Mouse (Mus musculus) right cerebral cortex, postnatal 10 days (tissue): Measurements from ENCODE around the gene Sufu.
A peak's percentile ranks its signal among the peaks of the same experiment; 100 is the strongest.

ENCODE experiments used
- DNase-seq, 2 experiments: peaks; one replicate each; pipeline ENCODE4 v3.0.0; 2021; ENCODE audit warnings: low spot score in 2 of 2

Gene Sufu

GRCm38 (mm10) chr19:46499836-46500580 lies 103.3 kb downstream of the Sufu start:
- peak; percentile 99 to 100 for DNase-seq

GRCm38 (mm10) chr19:46500581-46501341 lies 104.1 kb downstream of the Sufu start:
- peak; percentile 78 to 80 for DNase-seq

GRCm38 (mm10) chr19:46501401-46502068 lies 104.8 kb downstream of the Sufu start, which contains the start of gene Trim8:
Trim8 (plus strand) TSS chr19:46501702.
- DNase-seq = peak; percentile 89

- DNase-seq = peak; percentile 85
These were observed 105.4 kb downstream of the Sufu start for GRCm38 (mm10) chr19:46502069-46502455.

GRCm38 (mm10) chr19:46502471-46503166 lies 105.9 kb downstream of the Sufu start:
- peak; percentile 89 to 90 for DNase-seq

GRCm38 (mm10) chr19:46503351-46504084 lies 106.8 kb downstream of the Sufu start:
- DNase-seq = no peak

GRCm38 (mm10) chr19:46504085-46504552 lies 107.4 kb downstream of the Sufu start:
- DNase-seq = no peak

- DNase-seq = no peak
These were observed 108.2 kb downstream of the Sufu start for GRCm38 (mm10) chr19:46504822-46505417.

GRCm38 (mm10) chr19:46505646-46506371 lies 109.1 kb downstream of the Sufu start:
- DNase-seq = no peak

GRCm38 (mm10) chr19:46506372-46506717 lies 109.6 kb downstream of the Sufu start:
- DNase-seq = no peak

GRCm38 (mm10) chr19:46507181-46507581 lies 110.5 kb downstream of the Sufu start:
- peak in 1 of 2 experiments; percentile 71 for DNase-seq

GRCm38 (mm10) chr19:46507806-46508205 lies 111.1 kb downstream of the Sufu start:
- no peak for DNase-seq

GRCm38 (mm10) chr19:46508738-46509137 lies 112.0 kb downstream of the Sufu start:
- no peak for DNase-seq

GRCm38 (mm10) chr19:46509202-46509601 lies 112.5 kb downstream of the Sufu start:
- DNase-seq = no peak

- DNase-seq = no peak
These were observed 113.0 kb downstream of the Sufu start for GRCm38 (mm10) chr19:46509736-46510135.

GRCm38 (mm10) chr19:46510401-46510800 lies 113.7 kb downstream of the Sufu start:
- no peak for DNase-seq

GRCm38 (mm10) chr19:46510824-46511223 lies 114.1 kb downstream of the Sufu start:
- DNase-seq = no peak

- peak in 1 of 2 experiments; percentile 48 for DNase-seq
These were observed 114.6 kb downstream of the Sufu start for GRCm38 (mm10) chr19:46511263-46511662.

- DNase-seq = peak in 1 of 2 experiments; percentile 21
These were observed 117.7 kb downstream of the Sufu start for GRCm38 (mm10) chr19:46514387-46514786.

- DNase-seq = peak in 1 of 2 experiments; percentile 36
These were observed 118.7 kb downstream of the Sufu start for GRCm38 (mm10) chr19:46515287-46515821.
